Mouse (Mus musculus) bone marrow, adult 2 months (tissue): ENCODE measurements around the gene Nt5c2. TPM values are rescaled to one million over a fixed set of nuclear protein-coding genes. Genes with fewer than 3 reads are reported as not detected.
"Not testable (repeated sequence)": the region's sequence is repeated elsewhere in the genome, so short reads cannot be mapped to it uniquely, and the experiment has no call there.

Source experiments
- H3K27ac ChIP-seq: fragments of 200-500 bp; 2 replicates; pipeline ENCODE4 v1.5.1; 2012; ENCODE audit warnings: low read depth, mild to moderate bottlenecking, control low read depth, inconsistent platforms, low read length; ENCODE audit not compliant: control insufficient read depth, poor library complexity, insufficient read depth
- H3K4me1 ChIP-seq: fragments of 200-500 bp; 2 replicates; pipeline ENCODE4 v1.6.1; 2011; ENCODE audit warnings: low read length; ENCODE audit not compliant: control insufficient read depth, insufficient read depth
- H3K4me3 ChIP-seq: fragments of 200-500 bp; replicated peaks from 2 replicates; pipeline ENCODE3; 2011; ENCODE audit warnings: mild to moderate bottlenecking, low read depth, low read length, control low read depth; ENCODE audit not compliant: control insufficient read depth
- CTCF ChIP-seq: fragments of 200-500 bp; IDR thresholded peaks from 2 replicates; pipeline ENCODE4 v1.5.1; 2011; ENCODE audit warnings: low read length, control low read depth; ENCODE audit not compliant: control insufficient read depth, insufficient read depth
- POLR2A ChIP-seq: fragments of 200-500 bp; IDR thresholded peaks from 2 replicates; pipeline ENCODE4 v1.6.1; 2011; ENCODE audit warnings: low read depth, mild to moderate bottlenecking, control low read depth, low read length, borderline replicate concordance; ENCODE audit not compliant: control insufficient read depth
- WGBS: fragments of 180-500 bp; shearing (Covaris S2); methylation state at CpG from one replicate; pipeline ENCODE4 v1.1.7; 2018; 5-methylcytosine and 5-hydroxymethylcytosine counted together
- polyA plus RNA-seq: library from polyadenylated mRNA; stranded (reverse); fragments of >200 nt; gene quantifications from 2 replicates; pipeline ENCODE4 v1.2.4, GENCODE M21; 2011; ENCODE audit warnings: low replicate concordance; ENCODE audit not compliant: missing spikeins, insufficient read depth, insufficient read length

Nt5c2 gene
- polyA plus RNA-seq, 1 experiment, result 39.2 TPM

- peaks cover 10% of the 10 kb centered on the region; the same call in 1 of the 2 replicates for H3K4me1 ChIP-seq
Measured at GRCm38 (mm10) chr19:46978920-46979780, 35.8 kb downstream of the Nt5c2 start.

GRCm38 (mm10) chr19:46978069-46978468 is 36.9 kb downstream of the Nt5c2 start:
- WGBS, result 95% methylated on average over 3 of the region's 3 CpGs
- H3K27ac ChIP-seq, H3K4me3 ChIP-seq, H3K4me1 ChIP-seq: not testable (repeated sequence)

More at GRCm38 (mm10) chr19:46978920-46979780, 35.8 kb downstream of the Nt5c2 start:
- TF ChIP-seq CTCF (peak; percentile 37), POLR2A (0 out of 2 replicates have a peak, but pooled peaks have one; percentile 23)
- Histone ChIP-seq H3K27ac (peak overlapping the region; percentile 83), H3K4me3 (no peak overlapping the region)
- WGBS, result 51% methylated on average over 17 of the region's 17 CpGs

- TF ChIP-seq POLR2A, result no peak
- TF ChIP-seq CTCF, result no peak
- H3K4me1 ChIP-seq, result peaks cover 5% of the 10 kb centered on the region; the same call in 1 of the 2 replicates
- H3K27ac ChIP-seq, result no peak overlapping the region
- no peak overlapping the region for H3K4me3 ChIP-seq
- WGBS, result 63% methylated on average over 6 of the region's 6 CpGs
Measured at GRCm38 (mm10) chr19:46977460-46977859, 37.5 kb downstream of the Nt5c2 start.

DNA sequence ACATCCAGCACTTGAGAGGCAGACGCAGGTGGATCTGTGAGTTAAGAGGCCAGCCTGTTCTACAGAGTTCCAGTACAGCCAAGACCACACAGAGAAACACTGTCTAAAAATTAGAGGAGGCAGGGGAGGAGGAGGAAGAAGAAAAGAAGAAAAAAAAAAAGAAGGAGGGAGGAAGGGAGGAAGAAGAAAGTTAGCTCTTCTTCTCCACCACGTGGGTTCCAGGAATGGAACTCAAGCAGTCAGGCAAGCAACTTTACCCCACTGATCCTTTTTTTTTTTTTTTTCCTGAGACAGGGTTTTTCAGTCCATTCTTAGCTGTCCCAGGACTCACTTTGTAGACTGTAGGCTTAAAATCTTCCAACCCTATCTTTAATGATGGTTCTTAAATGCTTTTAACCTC is 38.2 kb downstream of the Nt5c2 start:
- no peak overlapping the region for H3K4me3 ChIP-seq
- WGBS, result 47% methylated on average over 2 of the region's 2 CpGs
- TF ChIP-seq POLR2A (no peak), CTCF (no peak)
- H3K4me1 ChIP-seq, result peaks cover 5% of the 10 kb centered on the region; the same call in 1 of the 2 replicates
- H3K27ac ChIP-seq, result no peak overlapping the region

GRCm38 (mm10) chr19:46975997-46976396 is 39.0 kb downstream of the Nt5c2 start:
- no peak overlapping the region for H3K4me3 ChIP-seq
- WGBS, result 82% methylated on average over 8 of the region's 8 CpGs
- H3K4me1 ChIP-seq, result peaks cover 5% of the 10 kb centered on the region; the same call in 1 of the 2 replicates
- TF ChIP-seq POLR2A, result no peak
- no peak for TF ChIP-seq CTCF
- H3K27ac ChIP-seq, result no peak overlapping the region

DNA sequence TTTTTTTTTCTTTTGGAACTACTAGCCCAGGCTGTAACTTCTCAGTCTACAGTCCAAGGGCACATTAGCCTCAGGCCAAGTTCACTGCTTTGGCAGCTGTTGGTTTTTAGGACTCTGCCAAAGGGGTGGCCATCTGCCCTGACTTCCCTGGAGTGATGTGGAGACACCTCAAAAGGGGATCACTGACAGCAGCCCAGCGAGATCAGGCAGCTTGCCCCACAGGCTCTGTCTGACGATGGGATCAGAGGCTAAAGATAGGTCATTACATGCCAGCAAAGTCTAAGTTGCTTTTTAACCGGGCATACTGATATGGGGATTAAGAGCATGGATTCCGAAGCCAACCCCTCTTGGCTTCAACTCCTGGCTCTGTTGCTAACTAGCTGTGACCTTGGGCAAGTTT is 39.4 kb downstream of the Nt5c2 start:
- no peak for TF ChIP-seq CTCF
- no peak for TF ChIP-seq POLR2A
- 79% methylated on average over 4 of the region's 4 CpGs for WGBS
- no peak overlapping the region for H3K4me3 ChIP-seq
- H3K4me1 ChIP-seq, result peaks cover 5% of the 10 kb centered on the region; the same call in 1 of the 2 replicates
- no peak overlapping the region for H3K27ac ChIP-seq

- Histone ChIP-seq H3K4me1 (peaks cover 4% of the 10 kb centered on the region; the same call in 1 of the 2 replicates), H3K27ac (no peak overlapping the region), H3K4me3 (no peak overlapping the region)
- TF ChIP-seq POLR2A, result no peak
- no peak for TF ChIP-seq CTCF
- WGBS, result 93% methylated on average over 3 of the region's 3 CpGs
Measured at GRCm38 (mm10) chr19:46972159-46972558, 42.8 kb downstream of the Nt5c2 start.

GRCm38 (mm10) chr19:46971712-46972111 is 43.2 kb downstream of the Nt5c2 start:
- 83% methylated on average over 9 of the region's 9 CpGs for WGBS
- no peak overlapping the region for H3K4me3 ChIP-seq
- H3K27ac ChIP-seq, result no peak overlapping the region
- TF ChIP-seq CTCF (no peak), POLR2A (no peak)
- peaks cover 4% of the 10 kb centered on the region; the same call in 1 of the 2 replicates for H3K4me1 ChIP-seq

DNA sequence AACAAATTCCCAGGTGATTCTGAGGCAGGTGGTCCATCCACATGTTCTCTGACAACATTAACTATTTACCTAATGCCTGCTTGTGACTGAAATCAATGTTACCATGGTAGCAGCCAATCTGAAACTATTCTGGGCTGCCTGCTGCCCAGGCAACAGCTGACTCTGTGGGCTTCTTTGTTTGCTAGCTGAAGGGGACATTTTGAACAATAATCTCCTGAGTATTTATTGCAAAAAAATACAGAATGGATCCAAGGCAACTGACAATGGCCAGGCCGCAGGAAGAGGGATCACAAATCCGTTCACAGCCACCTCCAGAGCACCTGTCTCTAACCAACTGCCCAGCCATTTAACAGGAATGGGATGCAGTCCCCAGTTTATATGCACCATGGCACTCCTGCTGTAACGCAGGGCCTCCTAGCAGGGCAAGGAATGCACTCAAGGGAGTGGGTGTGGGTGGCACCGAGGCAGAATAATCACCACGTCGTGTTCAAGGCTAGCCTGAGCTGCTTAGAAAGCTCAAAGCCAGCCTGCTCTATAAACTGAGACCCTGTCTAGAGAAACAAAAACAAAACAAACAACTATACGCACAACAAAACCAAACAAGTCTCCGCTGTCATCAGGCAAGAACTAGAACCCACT is 43.8 kb downstream of the Nt5c2 start:
- Histone ChIP-seq H3K27ac (no peak overlapping the region), H3K4me3 (no peak overlapping the region), H3K4me1 (peaks cover 4% of the 10 kb centered on the region; the same call in 1 of the 2 replicates)
- TF ChIP-seq CTCF, result no peak
- TF ChIP-seq POLR2A, result no peak
- 86% methylated on average over 8 of the region's 8 CpGs for WGBS
